Mouse (Mus musculus) retina, postnatal 1 day (tissue): ENCODE measurements at regions not wholly inside any gene's neighbourhood (a gene's known extent, or its start where the extent isn't known, plus 50 kb on each side); places are given as distances from the start of the nearest gene placed in this dataset.
A peak's percentile ranks its signal among the peaks of the same experiment; 100 is the strongest.

ENCODE experiments used
- DNase-seq: peaks from one replicate; pipeline ENCODE4 v3.0.0-alpha.2; 2012

DNA sequence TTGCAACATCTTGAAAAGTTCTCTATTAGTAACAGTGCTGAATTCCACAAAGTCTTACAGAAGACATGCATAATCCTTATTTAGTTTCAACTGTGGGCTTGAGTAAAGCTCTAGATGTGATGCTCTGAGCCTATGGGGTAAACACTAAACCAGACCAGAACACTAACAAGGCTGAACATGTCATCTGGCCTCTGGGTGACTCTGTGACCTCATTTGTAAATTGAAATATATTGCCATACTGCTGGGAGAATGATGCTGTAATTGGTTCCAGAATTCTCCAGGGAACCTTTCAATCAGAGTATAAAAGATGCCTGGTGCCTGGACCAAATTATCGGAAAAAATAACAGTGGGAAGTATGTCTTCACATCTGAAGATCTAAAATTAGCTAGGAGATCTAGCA, 309.9 kb upstream of the Megf9 start:
- no peak for DNase-seq

DNA sequence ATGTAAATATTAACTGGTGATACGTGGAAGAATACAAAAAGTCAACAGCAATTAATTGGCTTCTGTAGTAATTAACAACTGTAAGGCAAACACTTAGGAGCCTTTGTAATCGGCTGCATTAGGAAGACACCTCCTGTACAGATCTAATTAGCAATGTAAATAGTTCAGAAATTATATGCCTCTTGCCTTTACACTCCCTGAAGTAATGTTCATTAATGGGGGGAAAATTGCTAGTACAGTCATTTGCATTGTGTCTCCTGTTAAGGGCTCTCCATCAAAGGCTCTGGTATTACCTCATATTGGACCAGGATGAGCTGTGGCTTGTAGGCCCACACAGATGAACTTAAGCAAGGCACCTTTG, 276.1 kb upstream of the Megf9 start:
- peak; percentile 78 for DNase-seq

DNA sequence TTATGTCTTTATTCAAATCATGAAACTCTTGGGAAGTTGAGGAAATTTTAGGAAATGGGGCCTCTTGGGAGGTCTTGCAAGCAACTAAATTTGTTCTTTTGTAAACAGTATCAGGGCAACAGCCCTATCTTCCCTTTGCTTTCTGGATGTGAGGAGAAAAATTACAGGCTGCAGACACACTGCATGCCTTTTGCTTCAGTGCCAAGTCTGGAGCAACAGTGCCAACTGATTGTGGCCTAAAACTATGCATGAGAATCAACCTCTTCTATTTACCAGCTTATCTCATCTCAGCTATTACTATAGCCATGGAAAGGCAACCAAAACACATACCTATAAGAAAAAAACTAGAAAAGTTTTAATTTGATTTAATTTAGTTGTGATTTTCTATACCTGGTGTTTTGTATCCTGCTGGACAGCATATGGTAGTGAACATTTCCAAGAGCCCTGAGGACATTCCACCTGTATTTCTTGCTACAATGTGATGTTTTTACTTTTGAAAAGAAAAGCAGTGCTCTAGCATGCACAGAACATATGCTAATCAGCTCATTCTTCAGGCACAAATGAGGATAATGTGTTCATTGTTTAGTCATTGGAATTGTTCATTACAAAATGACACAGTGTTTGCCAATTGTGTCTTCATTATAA, 275.6 kb upstream of the Megf9 start:
- DNase-seq, result peak; percentile 7

DNA sequence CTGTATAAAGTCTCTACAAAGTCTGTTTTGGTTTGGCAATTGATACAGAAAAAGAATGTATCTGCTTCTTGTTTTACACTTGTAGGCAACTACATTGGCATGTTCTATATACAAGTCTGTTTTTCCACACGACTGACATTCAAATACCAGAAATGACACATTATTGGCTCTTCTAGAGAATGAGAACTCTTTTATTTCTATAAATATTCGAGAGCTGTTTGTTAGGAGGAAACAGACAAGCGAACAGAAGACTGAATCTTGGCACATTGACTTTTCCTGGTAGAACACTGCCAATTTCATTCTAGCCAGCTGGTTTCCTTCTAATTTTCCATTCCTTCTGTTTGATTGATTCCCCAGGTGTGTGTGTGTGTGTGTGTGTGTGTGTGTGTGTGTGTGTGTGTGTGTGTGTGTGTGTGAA, 270.1 kb upstream of the Megf9 start:
- no peak for DNase-seq

DNA sequence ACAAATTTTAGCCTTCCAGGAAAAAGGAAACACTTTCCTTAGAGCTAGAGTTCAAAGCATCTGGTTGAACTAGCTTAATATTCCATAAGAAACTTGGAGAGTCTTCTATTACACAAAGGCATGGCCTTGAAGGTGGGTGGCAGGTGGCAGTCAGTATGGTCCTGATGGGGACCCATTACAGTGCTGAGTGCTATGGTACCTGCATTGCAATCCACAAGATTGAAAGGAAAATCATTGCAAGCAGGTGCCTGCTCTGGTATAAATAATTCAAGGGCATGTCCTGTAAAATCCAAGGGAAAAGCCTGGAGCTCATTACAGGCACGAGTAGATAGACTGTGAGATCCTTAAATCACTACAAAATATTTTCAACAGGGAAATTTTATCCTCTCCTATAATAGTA, 263.7 kb upstream of the Megf9 start:
- DNase-seq, result no peak

DNA sequence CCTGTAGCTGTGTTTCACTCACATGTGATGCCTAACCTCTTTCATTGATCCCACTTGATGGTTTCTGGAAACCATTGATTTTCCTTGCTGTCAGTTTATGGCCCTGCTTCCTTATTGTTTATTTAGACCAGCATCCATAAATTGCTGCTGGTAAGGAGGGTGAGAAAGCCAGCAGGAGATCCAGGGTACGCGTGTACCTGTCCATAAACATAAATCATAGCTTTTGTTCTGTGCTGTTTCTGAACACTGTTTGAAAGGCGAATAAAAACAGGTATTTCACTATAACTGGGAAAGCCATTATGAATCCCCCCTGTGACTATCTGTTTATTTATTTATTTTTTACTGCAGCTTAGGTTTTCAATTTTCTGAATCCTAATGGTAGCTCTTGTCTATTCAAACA, 263.1 kb upstream of the Megf9 start:
- DNase-seq, result no peak

DNA sequence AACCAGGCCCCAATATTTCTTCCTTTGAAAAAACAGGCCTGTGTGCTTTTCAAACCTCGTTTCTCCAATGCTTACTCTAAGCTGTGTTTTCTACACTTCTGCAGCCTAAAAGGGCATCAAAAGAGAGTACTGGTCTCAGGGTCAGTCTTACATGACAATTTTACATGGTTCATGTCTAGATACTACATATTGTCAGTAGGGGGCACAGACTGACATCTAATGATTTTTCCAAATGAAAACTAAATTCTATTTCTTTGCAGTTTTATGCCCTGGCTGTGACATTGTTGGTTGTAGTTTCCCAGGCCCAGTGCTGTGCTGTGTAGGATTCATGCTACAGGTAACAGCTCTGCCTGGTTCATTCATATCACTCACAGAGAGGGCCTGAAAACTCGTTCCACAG, 248.7 kb upstream of the Megf9 start:
- peak; percentile 6 for DNase-seq

DNA sequence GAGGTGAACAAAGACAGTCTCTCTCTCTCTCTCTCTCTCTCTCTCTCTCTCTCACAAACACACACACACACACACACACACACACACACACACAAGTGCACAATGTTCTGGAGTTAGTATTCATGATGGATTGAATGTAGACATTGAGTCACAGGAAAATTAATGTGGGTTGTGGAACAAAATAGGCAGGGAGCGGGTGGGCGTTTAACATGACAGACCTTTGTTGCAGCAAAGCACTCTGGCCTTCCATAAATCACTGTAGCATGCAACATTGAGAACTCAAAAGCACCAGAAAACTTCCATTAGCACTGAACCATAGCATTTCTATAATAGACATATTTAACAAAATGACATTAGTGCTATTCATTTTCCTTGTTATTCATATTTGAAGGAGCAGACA, 246.8 kb upstream of the Megf9 start:
- DNase-seq, result no peak

DNA sequence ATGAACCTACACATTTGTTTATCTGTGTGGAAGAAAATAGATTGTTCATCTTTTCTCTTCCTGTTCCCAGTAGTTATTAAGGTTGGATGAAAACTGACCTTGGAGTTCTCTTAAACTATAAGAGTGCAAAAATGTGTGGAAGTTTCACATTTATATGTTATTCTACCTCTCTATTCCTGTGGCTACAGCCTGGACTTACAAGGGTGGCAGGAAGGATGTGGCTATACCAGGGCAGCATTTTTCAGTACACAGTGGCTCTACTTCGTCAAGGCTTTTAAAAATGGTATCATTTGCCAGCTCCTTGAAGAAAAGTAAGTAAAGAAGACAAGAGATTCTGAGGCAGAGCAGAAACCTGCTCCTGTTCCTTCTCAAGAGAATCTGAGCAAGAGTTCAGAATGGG, 241.5 kb upstream of the Megf9 start:
- no peak for DNase-seq

DNA sequence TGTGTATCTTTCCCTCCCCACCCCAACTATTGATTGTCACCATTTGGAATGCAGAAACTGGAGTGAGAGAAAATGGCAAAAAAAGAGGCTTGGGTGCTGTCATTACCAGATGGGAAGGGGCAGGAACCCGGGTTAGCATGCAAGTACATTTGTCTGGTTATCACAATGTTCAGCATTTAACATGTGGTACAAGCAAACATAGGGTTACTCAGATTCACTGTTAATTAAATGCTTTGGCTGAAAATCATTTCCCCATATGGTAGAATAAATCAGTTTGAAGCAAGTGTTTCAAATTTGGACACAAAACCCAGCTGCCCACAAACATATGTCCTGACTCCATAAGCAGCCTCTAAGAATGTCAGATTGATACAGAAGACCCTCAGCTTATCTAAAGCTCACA, 208.6 kb upstream of the Megf9 start:
- no peak for DNase-seq

DNA sequence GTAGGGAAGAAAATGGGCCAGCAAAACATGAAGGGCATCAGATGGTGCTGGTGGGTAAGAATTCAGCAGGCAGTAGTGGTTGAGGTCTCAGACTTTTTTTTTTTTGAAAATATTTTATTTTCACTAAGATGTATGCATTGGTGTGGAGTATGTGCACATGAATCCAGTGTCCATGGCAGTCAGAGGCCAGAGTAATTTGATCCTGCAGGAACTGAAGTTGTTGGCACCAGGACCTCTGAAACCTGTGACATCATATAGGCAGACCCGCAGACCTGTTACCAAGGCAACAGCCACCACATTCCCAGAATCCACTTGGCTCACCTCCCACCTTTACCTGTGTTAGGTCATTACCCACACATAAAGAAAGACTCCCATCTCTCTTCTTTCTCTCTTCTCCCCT, 207.2 kb upstream of the Megf9 start:
- DNase-seq, result no peak

DNA sequence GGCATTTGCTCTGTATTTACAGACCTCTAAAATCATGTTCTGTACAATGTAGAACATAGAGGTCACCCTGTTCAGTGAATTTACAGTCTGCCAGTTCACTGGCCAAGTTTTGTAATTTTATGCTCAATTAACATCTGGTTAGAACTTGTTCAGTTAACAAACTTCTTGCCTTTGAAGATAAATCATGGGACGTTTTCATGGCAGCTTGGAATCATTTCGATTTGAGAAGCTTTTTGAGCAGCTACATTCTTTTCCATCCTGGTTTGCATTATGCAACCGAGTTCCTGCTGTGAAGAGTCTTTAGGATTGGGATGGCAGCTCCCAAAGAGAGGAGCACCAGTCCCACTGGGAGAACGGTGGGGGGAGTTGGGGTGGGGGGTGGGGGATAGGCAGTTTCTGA, 206.3 kb upstream of the Megf9 start:
- DNase-seq, result peak; percentile 10

DNA sequence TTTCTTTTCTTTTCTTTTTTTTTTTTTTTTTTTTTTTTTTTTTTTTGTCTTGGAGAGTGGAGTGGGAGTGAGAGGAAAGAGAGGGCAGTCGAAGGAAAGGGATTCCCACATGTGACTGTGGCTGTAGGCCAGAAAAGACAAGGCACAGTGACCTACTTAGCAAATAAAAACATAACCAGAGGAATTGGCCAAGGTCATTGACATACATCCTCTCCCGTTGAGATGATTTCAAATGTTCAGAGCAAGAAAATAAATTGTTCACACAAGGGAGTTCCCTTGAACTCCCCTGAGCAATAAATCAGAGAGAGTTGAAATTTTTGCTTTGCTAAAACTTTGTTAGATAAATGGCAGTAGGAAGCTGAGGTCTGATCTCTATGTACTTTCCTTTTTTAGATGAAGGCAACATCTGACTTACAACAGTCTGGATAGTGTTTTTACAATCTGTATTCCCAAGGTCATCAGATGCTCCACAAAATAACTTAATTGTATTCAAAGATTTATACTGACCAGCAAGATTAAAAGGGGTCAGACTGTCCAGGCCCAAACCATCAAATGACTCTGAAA, 174.4 kb upstream of the Megf9 start:
- DNase-seq, result no peak

DNA sequence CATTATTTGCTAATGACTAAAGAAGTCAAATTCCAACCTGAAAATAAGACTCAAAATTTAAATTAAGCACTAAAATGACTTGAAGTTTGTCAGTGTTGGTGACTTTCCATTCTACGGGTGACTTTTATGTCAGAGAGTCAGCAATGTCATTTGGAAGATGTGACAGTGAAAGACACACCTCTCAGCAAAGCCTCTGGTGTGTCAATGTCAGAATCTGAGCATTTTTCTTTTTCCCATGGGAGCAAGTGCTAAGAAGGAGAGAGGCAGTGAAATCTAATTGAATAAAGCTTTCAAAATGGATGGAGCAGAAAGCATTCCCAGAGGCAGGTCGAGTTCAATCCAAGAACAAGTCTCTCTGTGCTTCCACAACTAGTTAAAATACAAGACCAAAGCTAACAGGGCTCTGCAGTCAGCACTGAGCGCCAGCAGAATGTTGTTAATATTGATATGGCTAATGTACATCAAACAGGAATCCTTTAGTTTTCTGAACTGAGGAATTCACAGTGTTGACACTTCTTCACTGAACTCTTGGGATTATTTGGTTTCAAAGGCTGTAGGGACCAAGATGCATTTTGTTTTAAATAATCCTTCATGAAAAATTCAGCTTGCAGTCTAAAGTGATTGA, 170.4 kb upstream of the Megf9 start:
- peak; percentile 26 for DNase-seq

DNA sequence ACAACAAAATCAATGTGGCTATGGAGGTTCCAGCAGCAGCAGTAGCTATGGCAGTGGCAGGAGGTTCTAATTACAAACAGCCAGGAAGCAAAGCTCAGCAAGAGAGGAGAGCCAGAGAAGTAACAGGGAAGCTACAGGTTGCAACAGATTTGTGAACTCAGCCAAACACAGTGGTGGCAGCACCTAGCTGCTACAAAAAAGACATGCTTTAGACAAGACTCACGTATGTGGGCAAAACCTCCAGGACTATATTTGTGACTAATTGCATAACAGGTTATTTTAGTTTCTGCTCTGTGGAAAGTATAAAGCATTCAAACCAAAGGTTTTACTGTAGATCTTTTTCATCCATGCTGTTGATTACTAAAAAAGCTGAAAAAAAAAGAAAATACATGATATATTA, 166.1 kb upstream of the Megf9 start:
- no peak for DNase-seq

DNA sequence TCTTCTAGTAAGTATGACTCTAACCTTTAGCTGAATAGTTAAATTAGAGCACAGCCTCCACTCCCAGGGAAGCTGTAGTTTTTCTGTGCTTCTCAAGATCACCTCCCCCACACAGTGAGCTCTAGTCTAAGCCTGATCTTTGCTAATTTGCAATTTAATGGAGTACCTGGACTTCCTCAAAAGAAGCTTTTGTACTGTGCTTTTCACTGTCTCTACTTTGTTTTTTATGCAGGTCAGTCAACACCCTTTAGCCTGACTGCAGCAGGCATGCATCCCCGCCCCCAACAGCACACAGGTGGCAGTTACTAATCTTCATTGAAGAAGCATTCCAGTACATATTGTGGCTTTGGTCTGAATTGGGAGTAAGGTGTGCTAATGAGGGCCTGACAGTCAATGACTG, 129.4 kb upstream of the Megf9 start:
- no peak for DNase-seq

DNA sequence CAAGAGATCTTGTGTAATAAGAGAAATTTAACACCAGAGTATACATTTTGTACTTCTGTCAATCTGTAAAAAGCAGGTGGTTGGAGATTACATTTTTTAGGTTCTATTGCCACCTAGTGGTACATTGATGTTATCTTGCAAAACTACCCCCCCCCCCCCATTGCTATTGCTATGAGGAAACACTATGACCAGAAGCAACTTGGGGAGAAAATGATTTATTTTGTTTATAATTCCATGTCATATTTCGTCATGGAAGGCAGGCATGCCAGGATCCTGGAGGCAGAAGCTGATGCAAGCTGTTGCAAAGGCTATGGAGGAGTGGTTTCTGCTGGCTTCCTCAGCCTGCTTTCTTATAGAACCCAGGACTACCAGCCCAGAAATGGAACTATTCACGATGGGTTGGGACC, 86.6 kb upstream of the Megf9 start:
- no peak for DNase-seq

DNA sequence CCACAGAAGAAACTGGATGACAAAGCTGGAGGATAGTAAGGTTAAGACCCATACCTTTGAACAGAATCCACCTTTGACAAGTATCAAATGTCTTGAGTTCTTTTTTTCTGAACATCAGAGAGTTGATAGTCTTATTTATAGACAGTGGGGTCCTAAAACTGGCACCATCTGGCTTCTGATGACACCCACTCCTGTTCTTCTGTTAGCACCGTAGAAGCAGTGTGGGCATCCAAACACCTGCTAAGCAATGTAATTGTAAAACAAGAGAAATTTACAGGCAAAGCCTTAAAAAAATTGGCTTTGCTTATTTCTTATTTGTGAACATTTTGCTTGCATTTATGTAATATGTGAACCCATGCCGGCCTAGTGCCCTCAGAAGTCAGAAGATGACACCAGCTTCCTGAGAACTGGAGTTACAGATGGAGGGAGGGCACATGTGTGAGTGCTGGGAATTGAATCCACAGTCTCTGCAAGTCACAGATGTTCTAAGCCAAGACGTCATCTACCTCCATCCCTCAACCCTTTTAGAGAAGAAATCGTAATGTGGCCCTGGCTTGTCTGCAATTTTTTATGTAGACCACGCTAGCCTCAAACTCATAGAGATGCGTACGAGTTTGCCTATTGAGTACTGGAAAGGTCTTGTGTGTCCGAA, 85.0 kb upstream of the Megf9 start:
- no peak for DNase-seq

DNA sequence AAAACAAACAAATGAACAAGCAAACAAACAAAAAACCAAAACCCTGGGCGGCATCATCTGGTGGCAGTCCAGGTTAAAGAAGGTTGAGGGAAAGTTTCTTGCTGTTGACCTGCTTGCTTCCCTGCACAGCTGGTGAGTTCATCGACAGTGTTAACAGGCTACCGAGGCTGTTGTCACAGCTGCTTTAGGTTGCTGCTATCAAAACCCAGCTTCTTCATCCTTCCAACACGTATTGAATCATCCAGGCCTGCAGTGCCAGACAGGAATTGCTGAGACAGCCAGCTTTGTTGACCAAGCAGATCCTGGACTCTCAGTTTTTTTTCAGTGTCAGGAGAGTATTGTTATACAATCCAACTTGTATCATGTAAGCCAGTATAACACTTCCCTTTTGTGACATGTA, 81.0 kb upstream of the Megf9 start:
- DNase-seq, result no peak

DNA sequence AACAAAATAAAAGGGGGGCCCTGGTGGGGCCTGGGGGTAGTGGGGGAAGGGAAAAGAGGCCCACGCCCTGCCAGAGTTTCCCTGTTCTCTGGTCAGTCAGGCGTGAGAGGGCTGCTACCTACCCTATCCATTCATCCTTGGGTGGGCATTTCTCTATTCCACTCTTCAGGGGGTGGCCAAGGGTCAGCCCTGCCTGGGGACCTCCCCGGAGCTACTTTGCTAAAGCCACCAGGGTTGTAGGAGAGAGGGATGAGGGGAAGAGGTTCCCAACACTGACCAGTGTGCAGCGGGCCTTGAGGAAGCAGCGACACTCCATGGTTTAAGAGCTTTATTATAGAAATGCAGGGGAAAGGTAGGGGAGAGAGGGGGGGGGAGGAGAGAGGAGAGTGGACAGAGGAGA, 79.6 kb upstream of the Megf9 start:
- peak; percentile 5 for DNase-seq

DNA sequence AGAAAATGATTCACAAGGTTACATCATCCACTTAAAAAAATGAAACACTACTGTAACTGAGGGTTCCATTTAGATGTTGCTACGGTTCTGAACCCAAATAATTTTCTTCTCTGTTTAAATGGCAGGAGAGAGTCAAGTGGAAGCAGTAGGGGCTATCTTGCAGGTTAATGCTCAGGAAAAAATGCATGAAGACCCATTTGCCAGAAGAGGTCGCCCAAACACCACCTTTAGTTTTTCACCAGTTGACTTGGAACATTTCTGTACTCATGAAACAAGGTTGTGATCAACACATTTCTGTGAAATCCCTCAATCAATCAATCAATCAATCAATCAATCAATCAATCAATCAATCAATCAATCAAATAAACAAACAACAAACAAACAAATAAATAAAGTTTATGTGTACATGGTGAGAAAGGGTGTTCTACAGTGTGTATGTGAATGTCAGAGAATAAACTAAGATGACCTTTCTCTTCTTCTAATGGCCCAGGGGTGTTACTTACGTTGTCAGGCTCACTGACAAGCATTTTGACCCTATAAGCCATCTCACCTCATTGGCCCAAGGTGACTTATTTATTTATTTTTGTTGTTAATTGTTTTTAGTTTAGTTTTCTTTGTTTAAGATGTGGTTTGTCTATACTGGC, 68.5 kb upstream of the Megf9 start:
- DNase-seq, result peak; percentile 81

DNA sequence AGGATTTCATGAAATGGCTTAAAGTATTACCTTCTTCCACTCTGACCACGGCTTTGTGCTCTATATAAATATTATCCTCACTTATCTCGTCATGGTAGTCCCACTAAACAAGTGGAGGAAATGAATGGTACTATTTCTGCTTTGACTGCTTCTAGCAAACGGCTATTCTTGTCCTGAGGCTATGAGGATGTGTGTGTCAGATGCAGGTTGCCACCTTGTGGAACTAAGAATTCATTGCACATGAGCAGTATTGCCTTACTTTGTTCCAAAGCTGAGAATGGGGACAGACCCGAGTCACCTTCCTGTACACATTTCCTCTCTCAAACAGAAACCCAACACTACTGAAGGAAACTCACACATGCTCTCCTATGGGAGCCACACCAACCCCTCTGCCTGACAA, 66.5 kb upstream of the Megf9 start:
- peak; percentile 71 for DNase-seq
